Mouse (Mus musculus): ENCODE measurements at regions not wholly inside any gene's neighbourhood (a gene's known extent, or its start where the extent isn't known, plus 50 kb on each side); places are given as distances from the start of the nearest gene placed in this dataset.

DNA sequence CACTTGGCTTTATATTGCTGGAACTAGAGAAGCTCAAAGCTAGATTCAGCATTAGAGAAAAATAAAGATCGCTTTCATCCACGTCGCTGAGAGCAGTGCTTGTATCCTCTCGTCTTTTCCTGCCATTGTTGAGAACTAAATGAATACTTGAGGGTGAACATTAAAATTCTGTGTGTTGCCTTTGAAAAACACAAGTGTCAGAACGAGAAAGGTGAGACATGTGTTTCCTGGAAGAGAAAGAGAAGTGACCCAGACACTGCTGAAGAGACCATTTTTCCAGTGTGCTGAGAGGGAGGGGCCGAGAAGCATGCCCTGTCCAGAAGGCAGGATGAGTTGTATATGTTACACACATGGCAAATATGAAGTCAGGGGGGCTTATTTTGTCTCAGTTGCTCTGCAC lies 77.5 kb upstream of the Prep start:
- no peaks in the 10 kb centered on the region for H3K36me3 ChIP-seq (ENCODE audit: control insufficient read depth, insufficient read depth, low read length)
- H3K4me2 ChIP-seq (ENCODE audit: low read length) = no peak overlapping the region
- H3K27ac ChIP-seq (replicated peaks in 1 of 2; ENCODE audit: control insufficient read depth in 1 of 2, insufficient read depth in 1 of 2, low read depth in 2 of 2, low read length in 2 of 2) = no peak overlapping the region
- no peak overlapping the region for H3K9ac ChIP-seq (ENCODE audit: low read length)
- ATAC-seq (ENCODE audit: insufficient number of reproducible peaks, insufficient read depth, low FRiP score, low read depth) = no peak
- H3K27me3 ChIP-seq (ENCODE audit: control insufficient read depth, insufficient read depth, low read length) = no peaks in the 10 kb centered on the region
- H3K4me1 ChIP-seq (ENCODE audit: control insufficient read depth in 2 of 2, insufficient read depth in 2 of 2, low read length in 2 of 2) = peaks cover 0 to 2% of the 10 kb centered on the region in 2 experiments; a peak in 3 of 4 replicates
- H3K9me3 ChIP-seq (ENCODE audit: control insufficient read depth, low read length) = no peaks in the 10 kb centered on the region
- WGBS = 71% methylated on average over 6 of the region's 6 CpGs
- no peak overlapping the region for H3K4me3 ChIP-seq (ENCODE audit: control insufficient read depth in 1 of 2, insufficient read depth in 1 of 2, low read depth in 1 of 2, low read length in 2 of 2)

- Histone ChIP-seq H3K4me1 (ENCODE audit: control insufficient read depth in 2 of 2, insufficient read depth in 2 of 2, low read length in 2 of 2) (peaks cover 0 to 2% of the 10 kb centered on the region in 2 experiments; a peak in 3 of 4 replicates), H3K9me3 (ENCODE audit: control insufficient read depth, low read length) (no peaks in the 10 kb centered on the region), H3K27ac (replicated peaks in 1 of 2; ENCODE audit: control insufficient read depth in 1 of 2, insufficient read depth in 1 of 2, low read depth in 2 of 2, low read length in 2 of 2) (no peak overlapping the region), H3K36me3 (ENCODE audit: control insufficient read depth, insufficient read depth, low read length) (no peaks in the 10 kb centered on the region), H3K27me3 (ENCODE audit: control insufficient read depth, insufficient read depth, low read length) (no peaks in the 10 kb centered on the region), H3K4me3 (ENCODE audit: control insufficient read depth in 1 of 2, insufficient read depth in 1 of 2, low read depth in 1 of 2, low read length in 2 of 2) (no peak overlapping the region), H3K9ac (ENCODE audit: low read length) (no peak overlapping the region), H3K4me2 (ENCODE audit: low read length) (no peak overlapping the region)
- WGBS = 73% methylated on average over 8 of the region's 8 CpGs
- ATAC-seq (ENCODE audit: insufficient number of reproducible peaks, insufficient read depth, low FRiP score, low read depth) = no peak
Measured at GRCm38 (mm10) chr10:44988756-44989155, 78.2 kb upstream of the Prep start.

- 54% methylated on average over 4 of the region's 4 CpGs for WGBS
- no peaks in the 10 kb centered on the region for H3K27me3 ChIP-seq (ENCODE audit: control insufficient read depth, insufficient read depth, low read length)
- no peak overlapping the region for H3K27ac ChIP-seq (replicated peaks in 1 of 2; ENCODE audit: control insufficient read depth in 1 of 2, insufficient read depth in 1 of 2, low read depth in 2 of 2, low read length in 2 of 2)
- no peaks in the 10 kb centered on the region for H3K36me3 ChIP-seq (ENCODE audit: control insufficient read depth, insufficient read depth, low read length)
- no peak overlapping the region for H3K4me3 ChIP-seq (ENCODE audit: control insufficient read depth in 1 of 2, insufficient read depth in 1 of 2, low read depth in 1 of 2, low read length in 2 of 2)
- H3K9me3 ChIP-seq (ENCODE audit: control insufficient read depth, low read length) = no peaks in the 10 kb centered on the region
- H3K4me2 ChIP-seq (ENCODE audit: low read length) = no peak overlapping the region
- no peak overlapping the region for H3K9ac ChIP-seq (ENCODE audit: low read length)
- ATAC-seq (ENCODE audit: insufficient number of reproducible peaks, insufficient read depth, low FRiP score, low read depth) = no peak
- peaks cover 0 to 2% of the 10 kb centered on the region in 2 experiments; a peak in 3 of 4 replicates for H3K4me1 ChIP-seq (ENCODE audit: control insufficient read depth in 2 of 2, insufficient read depth in 2 of 2, low read length in 2 of 2)
Measured at GRCm38 (mm10) chr10:44987615-44988014, 79.4 kb upstream of the Prep start.

GRCm38 (mm10) chr10:44981913-44982312 lies 85.1 kb upstream of the Prep start:
- no peaks in the 10 kb centered on the region for H3K36me3 ChIP-seq (ENCODE audit: control insufficient read depth, insufficient read depth, low read length)
- H3K27ac ChIP-seq (replicated peaks in 1 of 2; ENCODE audit: control insufficient read depth in 1 of 2, insufficient read depth in 1 of 2, low read depth in 2 of 2, low read length in 2 of 2) = no peak overlapping the region
- no peak overlapping the region for H3K4me2 ChIP-seq (ENCODE audit: low read length)
- H3K9me3 ChIP-seq (ENCODE audit: control insufficient read depth, low read length) = 0 out of 2 replicates have a peak, but pooled peaks cover 3% of the 10 kb centered on the region
- no peak overlapping the region for H3K4me3 ChIP-seq (ENCODE audit: control insufficient read depth in 1 of 2, insufficient read depth in 1 of 2, low read depth in 1 of 2, low read length in 2 of 2)
- no peaks in the 10 kb centered on the region for H3K27me3 ChIP-seq (ENCODE audit: control insufficient read depth, insufficient read depth, low read length)
- no peaks in the 10 kb centered on the region for H3K4me1 ChIP-seq (ENCODE audit: control insufficient read depth in 2 of 2, insufficient read depth in 2 of 2, low read length in 2 of 2)
- 31% methylated on average over 2 of the region's 2 CpGs for WGBS
- no peak overlapping the region for H3K9ac ChIP-seq (ENCODE audit: low read length)
- no peak for ATAC-seq (ENCODE audit: insufficient number of reproducible peaks, insufficient read depth, low FRiP score, low read depth)

GRCm38 (mm10) chr10:44976815-44977214 lies 90.2 kb upstream of the Prep start:
- Histone ChIP-seq H3K36me3 (ENCODE audit: control insufficient read depth, insufficient read depth, low read length) (no peaks in the 10 kb centered on the region), H3K27me3 (ENCODE audit: control insufficient read depth, insufficient read depth, low read length) (no peaks in the 10 kb centered on the region), H3K4me1 (ENCODE audit: control insufficient read depth in 2 of 2, insufficient read depth in 2 of 2, low read length in 2 of 2) (no peaks in the 10 kb centered on the region), H3K27ac (replicated peaks in 1 of 2; ENCODE audit: control insufficient read depth in 1 of 2, insufficient read depth in 1 of 2, low read depth in 2 of 2, low read length in 2 of 2) (no peak overlapping the region), H3K4me3 (ENCODE audit: control insufficient read depth in 1 of 2, insufficient read depth in 1 of 2, low read depth in 1 of 2, low read length in 2 of 2) (no peak overlapping the region), H3K9me3 (ENCODE audit: control insufficient read depth, low read length) (0 out of 2 replicates have a peak, but pooled peaks cover 3% of the 10 kb centered on the region), H3K4me2 (ENCODE audit: low read length) (no peak overlapping the region), H3K9ac (ENCODE audit: low read length) (no peak overlapping the region)
- no peak for ATAC-seq (ENCODE audit: insufficient number of reproducible peaks, insufficient read depth, low FRiP score, low read depth)
- 87% methylated on average over 2 of the region's 2 CpGs for WGBS

GRCm38 (mm10) chr10:44971911-44972310 lies 95.1 kb upstream of the Prep start:
- Histone ChIP-seq H3K4me3 (ENCODE audit: control insufficient read depth in 1 of 2, insufficient read depth in 1 of 2, low read depth in 1 of 2, low read length in 2 of 2) (no peak overlapping the region), H3K36me3 (ENCODE audit: control insufficient read depth, insufficient read depth, low read length) (no peaks in the 10 kb centered on the region), H3K27me3 (ENCODE audit: control insufficient read depth, insufficient read depth, low read length) (no peaks in the 10 kb centered on the region), H3K27ac (replicated peaks in 1 of 2; ENCODE audit: control insufficient read depth in 1 of 2, insufficient read depth in 1 of 2, low read depth in 2 of 2, low read length in 2 of 2) (no peak overlapping the region), H3K9ac (ENCODE audit: low read length) (no peak overlapping the region), H3K4me2 (ENCODE audit: low read length) (no peak overlapping the region), H3K4me1 (ENCODE audit: control insufficient read depth in 2 of 2, insufficient read depth in 2 of 2, low read length in 2 of 2) (no peaks in the 10 kb centered on the region), H3K9me3 (ENCODE audit: control insufficient read depth, low read length) (no peaks in the 10 kb centered on the region)
- WGBS = 59% methylated on average over 2 of the region's 2 CpGs
- ATAC-seq (ENCODE audit: insufficient number of reproducible peaks, insufficient read depth, low FRiP score, low read depth) = no peak

DNA sequence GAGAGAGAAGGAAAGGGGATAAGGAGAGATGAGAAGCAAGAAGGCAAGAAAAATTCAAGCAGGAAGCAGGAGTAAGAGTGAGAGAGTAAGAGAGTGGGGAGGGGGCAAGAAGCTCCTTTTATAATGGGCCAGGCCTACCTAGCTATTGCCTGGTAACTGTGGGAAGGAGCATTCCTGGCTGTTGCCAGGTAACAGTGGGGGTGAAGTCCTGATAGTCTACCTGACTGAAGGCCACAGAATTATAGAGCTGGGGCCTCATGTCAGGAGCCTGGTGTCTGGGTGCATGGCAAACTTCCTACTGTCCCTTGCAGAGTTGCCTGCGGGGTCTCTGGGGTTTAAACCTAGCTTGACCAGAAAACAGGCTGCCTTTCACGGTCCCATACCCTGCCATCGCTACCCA lies 107.0 kb upstream of the Prep start:
- no peaks in the 10 kb centered on the region for H3K4me1 ChIP-seq (ENCODE audit: control insufficient read depth in 2 of 2, insufficient read depth in 2 of 2, low read length in 2 of 2)
- H3K4me2 ChIP-seq (ENCODE audit: low read length) = no peak overlapping the region
- H3K9me3 ChIP-seq (ENCODE audit: control insufficient read depth, low read length) = no peaks in the 10 kb centered on the region
- H3K9ac ChIP-seq (ENCODE audit: low read length) = no peak overlapping the region
- no peaks in the 10 kb centered on the region for H3K27me3 ChIP-seq (ENCODE audit: control insufficient read depth, insufficient read depth, low read length)
- no peak overlapping the region for H3K4me3 ChIP-seq (ENCODE audit: control insufficient read depth in 1 of 2, insufficient read depth in 1 of 2, low read depth in 1 of 2, low read length in 2 of 2)
- 78% methylated on average over 3 of the region's 3 CpGs for WGBS
- ATAC-seq (ENCODE audit: insufficient number of reproducible peaks, insufficient read depth, low FRiP score, low read depth) = no peak
- H3K27ac ChIP-seq (replicated peaks in 1 of 2; ENCODE audit: control insufficient read depth in 1 of 2, insufficient read depth in 1 of 2, low read depth in 2 of 2, low read length in 2 of 2) = no peak overlapping the region
- H3K36me3 ChIP-seq (ENCODE audit: control insufficient read depth, insufficient read depth, low read length) = no peaks in the 10 kb centered on the region

- Histone ChIP-seq H3K27ac (replicated peaks in 1 of 2; ENCODE audit: control insufficient read depth in 1 of 2, insufficient read depth in 1 of 2, low read depth in 2 of 2, low read length in 2 of 2) (no peak overlapping the region), H3K9ac (ENCODE audit: low read length) (no peak overlapping the region)
- WGBS = 32% methylated on average over 1 of the region's 1 CpGs
Measured at GRCm38 (mm10) chr10:44945205-44945725, 121.7 kb upstream of the Prep start.

More at GRCm38 (mm10) chr10:44945205-44945725, 121.7 kb upstream of the Prep start:
- no peaks in the 10 kb centered on the region for H3K4me1 ChIP-seq (ENCODE audit: control insufficient read depth in 2 of 2, insufficient read depth in 2 of 2, low read length in 2 of 2)
- peaks cover 3% of the 10 kb centered on the region; the same call in 1 of the 2 replicates for H3K27me3 ChIP-seq (ENCODE audit: control insufficient read depth, insufficient read depth, low read length)
- no peak overlapping the region for H3K4me2 ChIP-seq (ENCODE audit: low read length)
- no peaks in the 10 kb centered on the region for H3K9me3 ChIP-seq (ENCODE audit: control insufficient read depth, low read length)
- no peak overlapping the region for H3K4me3 ChIP-seq (ENCODE audit: control insufficient read depth in 1 of 2, insufficient read depth in 1 of 2, low read depth in 1 of 2, low read length in 2 of 2)
- H3K36me3 ChIP-seq (ENCODE audit: control insufficient read depth, insufficient read depth, low read length) = no peaks in the 10 kb centered on the region
- no peak for ATAC-seq (ENCODE audit: insufficient number of reproducible peaks, insufficient read depth, low FRiP score, low read depth)
